ENCODE assay signal across 10 mouse cellular contexts in genomic region chr3:121584736-121585151, GRCm38 (mm10). TPM values are rescaled to one million over a fixed set of nuclear protein-coding genes. Genes with fewer than 3 reads are reported as not detected.
A peak's percentile ranks its signal among the peaks of the same experiment; 100 is the strongest.
DNase-seq lines count a peak whose midpoint lies in the region; ATAC-seq lines count a peak whose summit lies in the region.
"Had no signal": no experiment of that assay in that cellular context is flagged by ENCODE, and none has a peak within 500 bp of the region (broad histone marks: within the 10 kb centered on the region; RNA-seq: fewer than 3 reads in every experiment).

No protein-coding gene starts in this region.

- no peak overlapping the region for H3K4me2 ChIP-seq in intestine, embryonic 14.5 days (ENCODE audit: low read length)
- no peak overlapping the region for H3K4me2 ChIP-seq in stomach, embryonic 15.5 days
- H3K4me2 ChIP-seq in forebrain, embryonic 13.5 days = no peak overlapping the region

- no peaks in the 10 kb centered on the region for H3K9me3 ChIP-seq in intestine, embryonic 14.5 days (ENCODE audit: control insufficient read depth, low read length)
- H3K9me3 ChIP-seq in stomach, embryonic 15.5 days = no peaks in the 10 kb centered on the region
- H3K9me3 ChIP-seq in forebrain, embryonic 13.5 days (replicated peaks) = no peaks in the 10 kb centered on the region

- H3K4me3 ChIP-seq in intestine, embryonic 14.5 days (ENCODE audit: low read depth, low read length) = no peak overlapping the region
- H3K4me3 ChIP-seq in stomach, embryonic 15.5 days (replicated peaks) = no peak overlapping the region
- H3K4me3 ChIP-seq in forebrain, embryonic 13.5 days = no peak overlapping the region

- no peaks in the 10 kb centered on the region for H3K36me3 ChIP-seq in intestine, embryonic 14.5 days (ENCODE audit: control insufficient read depth, insufficient read depth, low read length)
- H3K36me3 ChIP-seq in stomach, embryonic 15.5 days = no peaks in the 10 kb centered on the region
- H3K36me3 ChIP-seq in forebrain, embryonic 13.5 days (ENCODE audit: poor library complexity, severe bottlenecking) = no peaks in the 10 kb centered on the region

- H3K4me1 ChIP-seq in intestine, embryonic 14.5 days (replicated peaks; ENCODE audit: control insufficient read depth, insufficient read depth, low read length) = peaks cover 38% of the 10 kb centered on the region
- H3K4me1 ChIP-seq in stomach, embryonic 15.5 days = peaks cover 10% of the 10 kb centered on the region; the same call in 1 of the 2 replicates
- H3K4me1 ChIP-seq in forebrain, embryonic 13.5 days = no peaks in the 10 kb centered on the region

- peak; percentile 47 for DNase-seq in kidney, postnatal 10 days
- no peak for DNase-seq in kidney, postnatal 14 days
- peak; percentile 66 for DNase-seq in adrenal gland, postnatal 10 days
- DNase-seq in intestine, embryonic 14.5 days (ENCODE audit: low spot score) = peak; percentile 59
- DNase-seq in frontal cortex, postnatal 25 days (ENCODE audit: low spot score in 2 of 2) = no peak
- DNase-seq in left cerebral cortex, adult 11 months (ENCODE audit: low spot score) = no peak

- ATAC-seq in intestine, embryonic 14.5 days (replicated peaks; ENCODE audit: low FRiP score, low TSS enrichment, low read depth) = peak; percentile 73
- 0 out of 2 replicates have a peak, but pooled peaks have one; percentile 4 for ATAC-seq in stomach, embryonic 15.5 days (ENCODE audit: insufficient read depth, low FRiP score, low read depth)
- ATAC-seq in forebrain, embryonic 13.5 days = no peak

- H3K9ac ChIP-seq in intestine, embryonic 14.5 days (ENCODE audit: low read length) = no peak overlapping the region
- H3K9ac ChIP-seq in stomach, embryonic 15.5 days = no peak overlapping the region
- H3K9ac ChIP-seq in forebrain, embryonic 13.5 days = no peak overlapping the region
- H3K9ac ChIP-seq: liver, embryonic 14.5 days had no signal

- no peaks in the 10 kb centered on the region for H3K27me3 ChIP-seq in intestine, embryonic 14.5 days (replicated peaks; ENCODE audit: control insufficient read depth, insufficient read depth, low read length)
- no peaks in the 10 kb centered on the region for H3K27me3 ChIP-seq in stomach, embryonic 15.5 days (replicated peaks)
- no peaks in the 10 kb centered on the region for H3K27me3 ChIP-seq in forebrain, embryonic 13.5 days

- 42% methylated on average over 5 of the region's 5 CpGs for WGBS in intestine, embryonic 14.5 days
- WGBS in stomach, embryonic 15.5 days = 42% methylated on average over 5 of the region's 5 CpGs
- WGBS in forebrain, embryonic 13.5 days = 88% methylated on average over 5 of the region's 5 CpGs

- peak overlapping the region; percentile 83 for H3K27ac ChIP-seq in intestine, embryonic 14.5 days (ENCODE audit: low read depth)
- H3K27ac ChIP-seq in stomach, embryonic 15.5 days = peak overlapping the region; percentile 42
- no peak overlapping the region for H3K27ac ChIP-seq in forebrain, embryonic 13.5 days
- H3K27ac ChIP-seq: liver, embryonic 14.5 days had no signal

RNA-seq across cellular contexts. Expression of gene Slc44a3, which starts 52.5 kb away (rescaled TPM):
- 10 to 100 TPM; 19.8 to 22.8 TPM for total RNA-seq in adrenal gland, postnatal 10 days (2021)
- 29.6 and 34.4 TPM in 2 replicates for polyA plus RNA-seq in intestine, embryonic 14.5 days (2014; fragmentation: Nextera tagmentation; extraction: Ambion mirVana)
- 35.4 and 46.9 TPM in 2 replicates for polyA plus RNA-seq in stomach, embryonic 15.5 days (2015; fragmentation: Nextera tagmentation; extraction: Ambion mirVana)
- polyA plus RNA-seq in forebrain, embryonic 13.5 days (2015; fragmentation: Nextera tagmentation; extraction: Ambion mirVana) = 0.39 and 0.57 TPM in 2 replicates
- total RNA-seq: neutrophil, adult 5-6 weeks had no signal

Comparison
In these comparisons a context has a peak if more than half of its experiments do, and no peak if none do; other contexts are left out.
1. DNase-seq: peak in kidney, postnatal 10 days (single experiment), adrenal gland, postnatal 10 days (single experiment) and intestine, embryonic 14.5 days (single experiment); none in kidney, postnatal 14 days (single experiment), frontal cortex, postnatal 25 days (0 of 2) and left cerebral cortex, adult 11 months (single experiment).
2. RNA of gene Slc44a3, which starts 52.5 kb away (polyA plus RNA-seq): 35.4 to 46.9 TPM in stomach, embryonic 15.5 days and 29.6 to 34.4 TPM in intestine, embryonic 14.5 days; 0.39 to 0.57 TPM in forebrain, embryonic 13.5 days; every median in the first group is over 10 times any median in the second.